Mouse (Mus musculus) bone marrow, adult 2 months (tissue): Measurements from ENCODE around the gene Scand1.

Experiments
- CTCF ChIP-seq: fragments of 200-500 bp; IDR thresholded peaks from 2 replicates; pipeline ENCODE4 v1.5.1; 2011; ENCODE audit warnings: low read length, control low read depth; ENCODE audit not compliant: control insufficient read depth, insufficient read depth
- POLR2A ChIP-seq: fragments of 200-500 bp; IDR thresholded peaks from 2 replicates; pipeline ENCODE4 v1.6.1; 2011; ENCODE audit warnings: low read depth, mild to moderate bottlenecking, control low read depth, low read length, borderline replicate concordance; ENCODE audit not compliant: control insufficient read depth

- TF ChIP-seq POLR2A (no peak), CTCF (no peak)
These were observed 18.2 kb upstream of the Scand1 start for GRCm38 (mm10) chr2:156330681-156331080.
